Mouse (Mus musculus) layer of hippocampus, postnatal 14 days (tissue): Measurements from ENCODE around the gene Pgbd5. TPM values are rescaled to one million over a fixed set of nuclear protein-coding genes. Genes with fewer than 3 reads are reported as not detected.

Experiments
- DNase-seq, 2 experiments: peaks; one replicate each; pipeline ENCODE4 v3.0.0; 2021 to 2022; ENCODE audit warnings: low spot score in 2 of 2, mixed read lengths in 1 of 2
- long read RNA-seq, 2 experiments: library from polyadenylated mRNA; stranded (forward); transcript quantifications; one replicate each; pipeline ENCODE4 v2.0.0; 2021
- total RNA-seq, 2 experiments: library from RNA; stranded (reverse); gene quantifications; 2 replicates each; pipeline ENCODE4 v1.2.3; 2021

The Pgbd5 gene
- 100 to 1,000 TPM; 186 to 191 TPM for total RNA-seq
- long read RNA-seq, experiment 1, transcript Pgbd5-201 (7 exons, 2,824 nt), result major isoform, 219 of 249 reads
- long read RNA-seq, experiment 1, partial matches to known transcripts, result 14 of 249 reads
- long read RNA-seq, experiment 1, other reads (novel, unspliced or antisense), result 16 of 249 reads
- long read RNA-seq, experiment 2, transcript Pgbd5-201 (7 exons, 2,824 nt), result major isoform, 256 of 318 reads
- long read RNA-seq, experiment 2, partial matches to known transcripts, result 21 of 318 reads
- long read RNA-seq, experiment 2, other reads (novel, unspliced or antisense), result 41 of 318 reads

DNA sequence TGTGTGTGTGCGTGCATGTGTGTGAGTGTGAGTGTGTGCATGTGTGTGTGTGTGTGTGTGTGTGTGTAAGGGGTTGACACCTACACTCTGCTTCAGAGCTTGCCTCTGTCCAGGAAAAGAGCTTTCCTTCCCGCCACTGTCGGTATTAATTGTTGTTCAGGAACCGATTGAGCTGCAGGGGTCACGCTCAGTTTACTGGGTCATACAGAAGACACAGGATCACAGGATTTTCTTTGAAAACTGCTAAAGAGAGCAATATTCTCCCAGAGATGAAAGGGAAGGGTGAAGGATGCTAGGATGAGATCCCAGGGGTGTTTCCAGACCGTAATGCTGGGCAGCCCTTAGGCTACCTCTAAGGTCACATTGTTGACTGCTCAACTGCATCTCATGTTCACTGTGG, at the start of gene Pgbd5:
TSS of gene Pgbd5 (minus strand) at position 101 of the 400 bp plus-strand sequence.
- no peak for DNase-seq

- no peak for DNase-seq
These were observed 44.1 kb upstream of the Pgbd5 start for GRCm38 (mm10) chr8:124483356-124484115.

GRCm38 (mm10) chr8:124482790-124483189, 43.3 kb upstream of the Pgbd5 start:
- DNase-seq, result peak in 1 of 2 experiments; percentile 69

DNA sequence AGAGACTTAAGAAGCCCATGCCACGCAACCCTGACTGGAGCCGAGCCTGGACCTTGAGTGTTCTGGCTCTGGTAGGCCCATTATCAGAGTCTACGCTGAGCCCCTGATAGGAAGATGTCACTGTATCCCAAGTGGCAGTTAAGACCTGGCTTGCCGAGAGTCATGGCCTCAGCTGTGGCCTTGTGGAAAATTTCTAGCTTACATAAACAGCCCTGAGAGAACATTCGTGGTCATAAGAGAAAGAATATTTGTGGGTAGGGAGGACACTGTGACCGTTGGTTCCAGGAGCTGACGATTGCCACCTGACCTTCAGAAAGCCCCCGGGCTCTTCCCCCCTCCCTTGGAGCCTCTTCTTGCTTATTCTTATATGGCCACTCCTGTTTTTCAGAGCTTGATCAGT, 40.9 kb upstream of the Pgbd5 start:
- DNase-seq, result no peak

DNA sequence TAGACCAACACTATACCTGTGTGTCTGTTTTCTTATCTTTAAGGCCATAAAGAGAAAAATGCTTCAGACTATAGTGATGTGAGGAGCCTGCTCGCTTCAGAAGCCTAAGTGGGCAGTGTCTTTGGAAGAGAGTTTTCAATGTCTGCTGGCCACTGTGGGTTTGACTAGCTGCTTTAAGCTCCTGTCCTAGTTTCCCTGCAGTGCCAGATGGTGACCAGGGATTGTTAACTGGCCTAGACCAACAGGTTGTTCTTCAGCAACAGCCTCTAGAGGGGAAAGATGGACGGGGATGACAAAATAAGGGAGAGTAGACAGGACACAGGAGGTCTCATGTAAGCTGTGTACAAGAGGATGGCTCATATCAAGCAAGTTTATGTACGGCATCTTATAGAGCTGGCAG, 39.8 kb upstream of the Pgbd5 start:
- no peak for DNase-seq

DNA sequence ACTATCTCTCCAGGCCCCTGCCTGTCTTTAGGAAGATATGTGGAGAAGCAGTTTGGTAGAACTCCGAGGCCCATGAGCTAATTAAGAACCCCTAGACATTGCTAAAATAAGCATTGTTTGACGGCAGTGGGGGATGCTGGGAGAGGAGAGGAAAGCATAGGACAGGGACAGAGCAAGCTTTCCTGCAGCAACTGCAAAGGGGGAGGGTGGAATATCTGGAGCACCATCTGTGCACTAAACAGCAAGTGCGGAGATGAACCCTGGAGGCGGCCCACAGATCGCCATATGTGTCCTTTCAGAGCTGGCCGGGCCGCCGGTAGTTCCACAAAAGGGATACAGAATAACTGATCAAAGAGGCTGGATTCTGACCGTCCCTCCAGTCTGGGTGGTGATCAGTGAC, 37.2 kb upstream of the Pgbd5 start:
- DNase-seq, result peak; percentile 54 to 79

DNA sequence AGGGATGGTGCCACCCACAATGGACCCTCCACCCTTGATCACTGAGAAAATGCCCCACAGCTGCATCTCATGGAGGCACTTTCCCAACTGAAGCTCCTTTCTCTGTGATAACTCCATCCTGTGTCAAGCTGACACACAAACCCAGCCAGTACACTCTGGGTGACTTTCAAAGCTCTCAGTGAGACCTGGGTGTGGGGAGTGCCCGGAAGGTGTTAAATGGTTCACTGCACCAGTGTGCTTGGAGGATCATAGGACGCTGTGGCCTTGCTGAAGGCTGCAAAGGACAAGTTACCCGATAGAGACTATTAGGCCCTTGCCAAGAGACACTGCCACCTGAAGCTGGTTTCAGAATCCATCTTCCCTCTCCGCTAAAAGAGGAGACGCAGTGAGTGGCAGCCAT, 36.2 kb upstream of the Pgbd5 start:
- no peak for DNase-seq

DNA sequence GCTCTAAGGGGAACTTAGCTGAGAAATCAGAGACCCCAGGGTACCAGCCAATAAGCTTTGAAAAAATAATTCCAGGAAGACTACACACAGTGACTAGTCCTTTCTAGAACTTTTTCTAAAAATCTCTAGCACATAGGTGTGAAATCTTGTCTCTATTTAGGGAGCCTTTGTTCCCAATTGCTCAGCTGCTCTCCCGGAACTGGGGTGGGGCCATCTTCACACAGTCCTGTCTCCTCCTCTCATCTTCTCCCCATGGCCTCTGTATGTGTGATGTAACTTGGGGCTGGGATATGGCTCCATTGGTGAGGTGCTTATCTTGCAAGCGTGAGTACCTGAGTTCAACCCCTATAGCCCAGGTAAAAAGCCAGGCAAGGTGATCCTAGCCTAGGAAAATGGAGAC, 25.2 kb upstream of the Pgbd5 start:
- no peak for DNase-seq

DNA sequence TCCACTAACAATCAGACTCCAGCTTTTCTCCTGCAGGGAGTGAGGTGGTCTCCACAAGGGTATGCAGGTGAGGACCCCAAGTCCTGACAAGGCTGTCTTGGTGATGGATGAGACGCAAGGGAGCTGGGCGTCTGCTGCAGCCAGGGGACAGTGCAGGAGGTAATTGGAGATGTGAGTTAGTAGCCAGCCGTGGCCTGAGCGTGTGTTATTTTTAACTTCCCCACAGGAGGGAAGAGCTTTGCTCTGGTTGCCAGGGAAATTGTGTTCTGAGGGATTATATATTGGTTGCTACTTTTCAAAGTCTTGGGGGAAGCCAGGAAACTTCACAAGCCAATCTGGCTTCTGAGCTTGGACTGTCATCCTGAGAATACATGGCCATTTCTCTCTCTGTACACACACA, 23.7 kb upstream of the Pgbd5 start:
- no peak for DNase-seq

- no peak for DNase-seq
These were observed 22.7 kb upstream of the Pgbd5 start for GRCm38 (mm10) chr8:124462192-124462591.

- no peak for DNase-seq
These were observed 21.6 kb upstream of the Pgbd5 start for GRCm38 (mm10) chr8:124461103-124461502.

DNA sequence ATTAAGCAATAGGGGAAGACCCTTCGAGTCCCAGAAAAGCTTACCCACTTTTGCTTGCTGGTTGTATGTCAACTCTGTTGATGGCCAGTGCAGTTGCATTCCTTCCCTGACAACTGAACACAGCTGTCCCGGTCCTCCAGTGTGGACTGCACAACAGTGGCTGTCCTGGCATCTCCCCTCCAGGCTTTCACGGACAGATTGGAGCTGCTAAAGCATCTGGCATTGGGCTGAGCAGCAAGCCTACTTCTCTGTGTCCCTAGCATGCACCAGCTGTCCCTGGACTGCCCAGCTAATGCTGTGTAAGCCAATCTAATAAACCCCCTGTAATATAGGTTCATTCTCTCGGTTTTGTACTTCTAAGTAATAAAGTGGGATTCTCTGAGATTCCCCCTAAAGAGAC, 21.2 kb upstream of the Pgbd5 start:
- DNase-seq, result no peak

DNA sequence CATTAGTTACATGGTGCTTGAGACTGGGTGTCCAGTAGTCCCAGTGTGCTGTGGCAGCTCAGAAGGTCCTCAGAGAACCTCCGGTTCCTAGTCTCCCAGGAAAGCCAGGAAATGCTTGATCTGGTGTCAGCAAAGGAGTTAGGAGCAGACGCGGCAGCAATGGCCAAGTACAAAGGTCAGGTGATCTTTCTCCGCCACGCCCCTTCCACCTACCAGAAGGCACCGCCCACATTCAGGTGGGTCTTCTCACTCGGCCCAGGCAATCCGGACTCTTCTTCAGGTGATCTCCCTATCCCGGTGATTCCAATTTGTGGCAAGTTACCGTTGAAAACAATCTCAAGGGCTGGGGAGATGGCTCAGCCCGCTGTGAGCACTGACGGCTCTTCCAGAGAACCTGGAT, 20.2 kb upstream of the Pgbd5 start:
- DNase-seq, result no peak

DNA sequence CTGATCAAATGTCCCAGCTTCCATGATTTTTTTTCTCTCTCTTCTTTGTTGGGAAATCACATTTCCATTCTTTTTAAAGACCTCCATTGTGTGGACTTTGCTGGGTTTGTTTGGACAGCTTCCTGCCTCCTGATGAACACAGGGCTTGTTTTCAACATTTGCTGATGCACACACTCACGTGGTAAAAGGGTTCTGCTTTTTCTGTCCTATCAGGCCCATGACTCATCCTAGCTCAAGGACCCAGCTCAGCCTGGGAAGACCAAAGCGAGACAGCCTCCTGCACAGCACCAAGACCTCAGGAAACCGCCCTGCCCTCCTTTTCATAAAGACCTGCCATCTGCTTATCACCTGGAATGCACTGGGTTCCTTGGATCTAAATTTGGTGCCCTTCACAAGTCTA, 15.9 kb upstream of the Pgbd5 start:
- DNase-seq, result no peak

- no peak for DNase-seq
These were observed 10.9 kb upstream of the Pgbd5 start for GRCm38 (mm10) chr8:124450192-124450895.

GRCm38 (mm10) chr8:124448962-124449670, 9.7 kb upstream of the Pgbd5 start:
- DNase-seq, result no peak

- no peak for DNase-seq
These were observed 2.7 kb downstream of the Pgbd5 start for GRCm38 (mm10) chr8:124436741-124437140.

- DNase-seq, result no peak
These were observed 3.7 kb downstream of the Pgbd5 start for GRCm38 (mm10) chr8:124435707-124436243.

GRCm38 (mm10) chr8:124435170-124435569, 4.3 kb downstream of the Pgbd5 start:
- no peak for DNase-seq

DNA sequence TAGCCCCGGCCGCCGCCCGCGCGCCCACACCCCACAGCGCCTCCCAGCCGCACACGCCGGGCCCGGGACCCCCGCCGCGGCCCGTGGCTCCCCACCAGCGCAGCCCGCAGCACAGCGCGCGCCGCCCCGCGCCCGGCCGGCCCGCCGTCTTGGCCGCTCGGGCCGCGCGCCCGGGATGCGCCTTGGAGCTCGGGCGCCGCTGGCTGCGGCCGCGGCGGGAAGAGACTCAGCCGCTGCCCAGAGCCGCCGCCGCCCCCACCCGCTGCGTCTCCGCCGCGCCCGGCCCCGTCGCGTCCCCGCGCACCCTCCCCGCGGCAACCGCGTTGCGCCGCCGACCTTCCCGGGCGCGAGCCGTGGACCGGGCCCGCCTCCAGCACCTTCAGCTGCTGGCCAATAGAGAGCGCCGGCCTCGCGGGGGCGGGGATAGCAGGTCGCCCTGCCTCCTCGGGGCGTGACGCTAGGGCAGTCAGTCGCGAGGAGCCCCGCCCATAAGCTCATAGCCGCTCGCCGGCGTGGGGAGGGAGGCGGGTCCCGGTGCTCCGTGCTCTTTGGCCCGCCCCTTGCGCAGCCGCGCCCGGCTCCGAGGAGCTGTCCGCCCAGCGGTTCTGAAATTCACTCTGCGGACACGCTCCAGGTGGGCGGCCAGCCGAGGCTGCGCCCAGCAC, 5.2 kb downstream of the Pgbd5 start:
- peak; percentile 94 to 97 for DNase-seq
